Mouse (Mus musculus) neural tube, embryonic 10.5 days (tissue): Measurements from ENCODE around the gene Tnfsf15.

Experiments used
- DNase-seq: peaks from one replicate; pipeline ENCODE4 v3.0.0-alpha.2; 2017; ENCODE audit warnings: low spot score; ENCODE audit errors: extremely low spot score

The Tnfsf15 gene

GRCm38 (mm10) chr4:63685253-63685525 is 59.7 kb downstream of the Tnfsf15 start:
- no peak for DNase-seq

GRCm38 (mm10) chr4:63684412-63685252 is 60.3 kb downstream of the Tnfsf15 start:
- no peak for DNase-seq

- DNase-seq: no peak
Measured at GRCm38 (mm10) chr4:63683716-63684115, 61.2 kb downstream of the Tnfsf15 start.

DNA sequence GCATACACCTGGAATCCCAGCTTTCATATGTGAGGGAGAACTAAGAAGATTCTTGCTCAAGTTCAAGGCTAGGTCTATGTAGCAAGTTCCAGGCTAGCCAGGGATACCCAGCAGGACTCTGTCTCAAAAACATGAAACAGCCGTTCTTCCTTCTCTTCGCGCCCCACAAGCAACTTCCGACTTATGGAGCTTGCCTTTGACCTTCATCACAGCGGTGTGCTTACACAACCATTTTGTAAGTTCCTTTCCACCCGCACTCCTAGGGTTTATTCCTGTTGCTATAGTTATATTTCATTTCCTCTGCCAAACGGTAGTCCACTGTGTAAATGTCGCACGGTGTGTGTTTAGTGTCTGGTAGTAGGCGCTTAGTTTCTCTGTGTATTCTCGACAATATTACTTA is 61.9 kb downstream of the Tnfsf15 start:
- DNase-seq: no peak

DNA sequence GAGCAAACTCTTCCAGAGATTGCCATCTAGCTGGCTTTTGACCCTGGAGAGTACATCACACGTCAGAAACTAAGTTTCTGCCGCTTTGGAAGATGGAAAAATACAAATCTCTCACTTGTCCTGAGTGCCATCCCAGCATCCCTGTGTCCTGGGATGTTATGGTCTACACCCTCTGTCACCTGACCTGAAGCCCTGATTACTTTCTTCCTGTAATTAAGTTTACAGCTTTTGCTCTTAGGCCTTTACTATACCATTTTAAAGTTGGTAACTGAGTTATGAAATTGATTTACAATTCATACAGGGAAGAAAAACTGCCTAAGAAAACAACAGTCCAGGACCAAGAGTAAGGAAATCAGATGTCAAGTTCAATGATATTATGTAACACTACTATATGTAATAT is 62.5 kb downstream of the Tnfsf15 start:
- DNase-seq: no peak

GRCm38 (mm10) chr4:63681557-63681956 is 63.4 kb downstream of the Tnfsf15 start:
- no peak for DNase-seq
